Mouse (Mus musculus): ENCODE measurements at regions not wholly inside any gene's neighbourhood (a gene's known extent, or its start where the extent isn't known, plus 50 kb on each side); places are given as distances from the start of the nearest gene placed in this dataset.
"Not testable (repeated sequence)": the region's sequence is repeated elsewhere in the genome, so short reads cannot be mapped to it uniquely, and the experiment has no call there.

- Histone ChIP-seq H3K4me3 (no peak overlapping the region), H3K9ac (no peak overlapping the region)
- WGBS = 35% methylated on average over 5 of the region's 5 CpGs
These were observed 149.7 kb downstream of the Gxylt1 start for GRCm38 (mm10) chr15:93125261-93125660.

GRCm38 (mm10) chr15:93121156-93121555 is 153.8 kb downstream of the Gxylt1 start:
- no peaks in the 10 kb centered on the region for H3K9me3 ChIP-seq (replicated peaks)
- peaks cover 6% of the 10 kb centered on the region for H3K4me1 ChIP-seq
- 80% methylated on average over 4 of the region's 4 CpGs for WGBS
- no peak overlapping the region for H3K4me2 ChIP-seq
- H3K9ac ChIP-seq = no peak overlapping the region
- no peak overlapping the region for H3K4me3 ChIP-seq
- H3K27ac ChIP-seq = no peak overlapping the region
- ATAC-seq = no peak
- H3K27me3 ChIP-seq = no peaks in the 10 kb centered on the region
- H3K36me3 ChIP-seq (ENCODE audit: poor library complexity, severe bottlenecking) = no peaks in the 10 kb centered on the region

More at GRCm38 (mm10) chr15:93125261-93125660, 149.7 kb downstream of the Gxylt1 start:
- Histone ChIP-seq H3K27me3 (no peaks in the 10 kb centered on the region), H3K36me3 (ENCODE audit: poor library complexity, severe bottlenecking) (no peaks in the 10 kb centered on the region), H3K4me1 (peaks cover 6% of the 10 kb centered on the region), H3K9me3 (replicated peaks) (no peaks in the 10 kb centered on the region), H3K27ac (no peak overlapping the region), H3K4me2 (no peak overlapping the region)
- no peak for ATAC-seq

GRCm38 (mm10) chr15:93117806-93118205 is 157.2 kb downstream of the Gxylt1 start:
- not testable (repeated sequence) for ATAC-seq; H3K27ac ChIP-seq; H3K9me3 ChIP-seq (replicated peaks); H3K4me2 ChIP-seq; H3K4me3 ChIP-seq; H3K36me3 ChIP-seq (ENCODE audit: poor library complexity, severe bottlenecking); H3K9ac ChIP-seq; H3K27me3 ChIP-seq
- peaks cover 10% of the 10 kb centered on the region for H3K4me1 ChIP-seq
- 58% methylated on average over 2 of the region's 2 CpGs for WGBS

GRCm38 (mm10) chr15:93115674-93116102 is 159.3 kb downstream of the Gxylt1 start:
- H3K27ac ChIP-seq = no peak overlapping the region; the same call in none of the 2 replicates
- H3K4me1 ChIP-seq = peaks cover 10% of the 10 kb centered on the region
- peak; percentile 90 for ATAC-seq
- no peaks in the 10 kb centered on the region for H3K36me3 ChIP-seq (ENCODE audit: poor library complexity, severe bottlenecking)
- WGBS = 1% methylated on average over 16 of the region's 16 CpGs
- H3K9ac ChIP-seq = peak overlapping the region; percentile 50
- peak overlapping the region; percentile 25 for H3K4me3 ChIP-seq
- peak overlapping the region; percentile 59 for H3K4me2 ChIP-seq
- no peaks in the 10 kb centered on the region for H3K27me3 ChIP-seq
- peaks cover 4% of the 10 kb centered on the region; the same call in 1 of the 2 replicates for H3K9me3 ChIP-seq (replicated peaks)

GRCm38 (mm10) chr15:93104936-93105335 is 170.0 kb downstream of the Gxylt1 start:
- WGBS = 88% methylated on average over 4 of the region's 4 CpGs
- no peaks in the 10 kb centered on the region for H3K4me1 ChIP-seq
- no peaks in the 10 kb centered on the region for H3K9me3 ChIP-seq (replicated peaks)
- no peak overlapping the region for H3K9ac ChIP-seq
- H3K4me2 ChIP-seq = no peak overlapping the region
- H3K36me3 ChIP-seq (ENCODE audit: poor library complexity, severe bottlenecking) = no peaks in the 10 kb centered on the region
- H3K27ac ChIP-seq = no peak overlapping the region
- H3K4me3 ChIP-seq = no peak overlapping the region
- ATAC-seq = no peak
- H3K27me3 ChIP-seq = no peaks in the 10 kb centered on the region

- no peaks in the 10 kb centered on the region for H3K9me3 ChIP-seq (replicated peaks)
- 79% methylated on average over 5 of the region's 5 CpGs for WGBS
- H3K27ac ChIP-seq = no peak overlapping the region
- no peak overlapping the region for H3K9ac ChIP-seq
- no peak overlapping the region for H3K4me2 ChIP-seq
- no peaks in the 10 kb centered on the region for H3K36me3 ChIP-seq (ENCODE audit: poor library complexity, severe bottlenecking)
- H3K4me3 ChIP-seq = no peak overlapping the region
- no peaks in the 10 kb centered on the region for H3K4me1 ChIP-seq
- ATAC-seq = no peak
- no peaks in the 10 kb centered on the region for H3K27me3 ChIP-seq
These were observed 171.6 kb downstream of the Gxylt1 start for GRCm38 (mm10) chr15:93103426-93103825.

GRCm38 (mm10) chr15:93101881-93102280 is 173.1 kb downstream of the Gxylt1 start:
- no peaks in the 10 kb centered on the region for H3K27me3 ChIP-seq
- no peak overlapping the region for H3K4me2 ChIP-seq
- H3K9me3 ChIP-seq (replicated peaks) = no peaks in the 10 kb centered on the region
- ATAC-seq = no peak
- H3K9ac ChIP-seq = no peak overlapping the region
- 78% methylated on average over 10 of the region's 10 CpGs for WGBS
- no peaks in the 10 kb centered on the region for H3K36me3 ChIP-seq (ENCODE audit: poor library complexity, severe bottlenecking)
- H3K27ac ChIP-seq = no peak overlapping the region
- no peak overlapping the region for H3K4me3 ChIP-seq
- no peaks in the 10 kb centered on the region for H3K4me1 ChIP-seq

GRCm38 (mm10) chr15:93100837-93101236 is 174.1 kb downstream of the Gxylt1 start:
- no peaks in the 10 kb centered on the region for H3K4me1 ChIP-seq
- no peaks in the 10 kb centered on the region for H3K9me3 ChIP-seq (replicated peaks)
- no peak overlapping the region for H3K4me3 ChIP-seq
- H3K9ac ChIP-seq = no peak overlapping the region
- no peaks in the 10 kb centered on the region for H3K27me3 ChIP-seq
- peak; percentile 65; the same call in 1 of the 2 replicates for ATAC-seq
- H3K4me2 ChIP-seq = no peak overlapping the region
- peak overlapping the region; percentile 20; the same call in 1 of the 2 replicates for H3K27ac ChIP-seq
- no peaks in the 10 kb centered on the region for H3K36me3 ChIP-seq (ENCODE audit: poor library complexity, severe bottlenecking)
- 54% methylated on average over 7 of the region's 7 CpGs for WGBS

GRCm38 (mm10) chr15:93099840-93100239 is 175.1 kb downstream of the Gxylt1 start:
- WGBS = 80% methylated on average over 3 of the region's 3 CpGs

GRCm38 (mm10) chr15:93096335-93096734 is 178.6 kb downstream of the Gxylt1 start:
- Histone ChIP-seq H3K4me2 (no peak overlapping the region), H3K4me1 (no peaks in the 10 kb centered on the region)
- WGBS = 95% methylated on average over 5 of the region's 5 CpGs

More at GRCm38 (mm10) chr15:93099840-93100239, 175.1 kb downstream of the Gxylt1 start:
- Histone ChIP-seq H3K4me3 (no peak overlapping the region), H3K36me3 (ENCODE audit: poor library complexity, severe bottlenecking) (no peaks in the 10 kb centered on the region), H3K27ac (no peak overlapping the region), H3K4me2 (no peak overlapping the region), H3K9me3 (replicated peaks) (no peaks in the 10 kb centered on the region), H3K9ac (no peak overlapping the region), H3K27me3 (no peaks in the 10 kb centered on the region), H3K4me1 (no peaks in the 10 kb centered on the region)
- ATAC-seq = no peak

GRCm38 (mm10) chr15:93095224-93095623 is 179.8 kb downstream of the Gxylt1 start:
- no peak for ATAC-seq
- WGBS = 72% methylated on average over 6 of the region's 6 CpGs
- H3K4me1 ChIP-seq = no peaks in the 10 kb centered on the region
- no peak overlapping the region for H3K4me2 ChIP-seq
- H3K27ac ChIP-seq = no peak overlapping the region
- H3K9ac ChIP-seq = no peak overlapping the region
- no peak overlapping the region for H3K4me3 ChIP-seq
- no peaks in the 10 kb centered on the region for H3K27me3 ChIP-seq
- H3K9me3 ChIP-seq (replicated peaks) = no peaks in the 10 kb centered on the region
- no peaks in the 10 kb centered on the region for H3K36me3 ChIP-seq (ENCODE audit: poor library complexity, severe bottlenecking)

More at GRCm38 (mm10) chr15:93096335-93096734, 178.6 kb downstream of the Gxylt1 start:
- ATAC-seq = no peak
- H3K9ac ChIP-seq = no peak overlapping the region
- H3K27ac ChIP-seq = no peak overlapping the region
- H3K9me3 ChIP-seq (replicated peaks) = no peaks in the 10 kb centered on the region
- H3K36me3 ChIP-seq (ENCODE audit: poor library complexity, severe bottlenecking) = no peaks in the 10 kb centered on the region
- no peaks in the 10 kb centered on the region for H3K27me3 ChIP-seq
- H3K4me3 ChIP-seq = no peak overlapping the region

GRCm38 (mm10) chr15:93094202-93095135 is 180.5 kb downstream of the Gxylt1 start:
- WGBS = 90% methylated on average over 23 of the region's 23 CpGs
- no peak overlapping the region for H3K9ac ChIP-seq
- H3K4me2 ChIP-seq = no peak overlapping the region
- H3K27ac ChIP-seq = no peak overlapping the region
- no peak overlapping the region for H3K4me3 ChIP-seq
- H3K9me3 ChIP-seq (replicated peaks) = no peaks in the 10 kb centered on the region
- no peaks in the 10 kb centered on the region for H3K27me3 ChIP-seq
- no peak for ATAC-seq
- no peaks in the 10 kb centered on the region for H3K4me1 ChIP-seq
- no peaks in the 10 kb centered on the region for H3K36me3 ChIP-seq (ENCODE audit: poor library complexity, severe bottlenecking)

Data from forebrain, embryonic 13.5 days (tissue).